Mouse (Mus musculus) kidney, postnatal 0 days (tissue): Measurements from ENCODE around the gene Kif1bp. TPM values are rescaled to one million over a fixed set of nuclear protein-coding genes. Genes with fewer than 3 reads are reported as not detected.
A peak's percentile ranks its signal among the peaks of the same experiment; 100 is the strongest.
"Not testable (repeated sequence)": the region's sequence is repeated elsewhere in the genome, so short reads cannot be mapped to it uniquely, and the experiment has no call there.

Experiments used
- ATAC-seq: fragments of 200-750 bp; cut with Nextera tagmentation; replicated peaks from 2 replicates; pipeline ENCODE4 v1.8.0; 2017; ENCODE audit warnings: low read depth, moderate number of reproducible peaks, moderate TSS enrichment, moderate library complexity; ENCODE audit not compliant: low FRiP score
- DNase-seq: peaks from one replicate; pipeline ENCODE4 v3.0.0-alpha.2; 2016; ENCODE audit warnings: low spot score
- H3K27ac ChIP-seq: fragments of 300-500 bp; sonication (generic); 2 replicates; pipeline ENCODE4 v1.5.1; 2014; ENCODE audit warnings: mild to moderate bottlenecking
- H3K27me3 ChIP-seq: fragments of 300-500 bp; sonication (generic); 2 replicates; pipeline ENCODE4 v1.6.1; 2014; ENCODE audit warnings: low read length, mixed read lengths; ENCODE audit not compliant: insufficient read depth
- H3K36me3 ChIP-seq: fragments of 300-500 bp; sonication (generic); 2 replicates; pipeline ENCODE4 v1.6.1; 2014; ENCODE audit warnings: low read length, mixed read lengths; ENCODE audit not compliant: insufficient read depth
- H3K4me1 ChIP-seq: fragments of 300-500 bp; sonication (generic); replicated peaks from 2 replicates; pipeline ENCODE4 v1.6.1; 2014; ENCODE audit warnings: antibody characterized with exemption, low read length, mixed read lengths; ENCODE audit not compliant: insufficient read depth
- H3K4me2 ChIP-seq: fragments of 300-500 bp; sonication (generic); 2 replicates; pipeline ENCODE4 v1.6.1; 2014; ENCODE audit warnings: mild to moderate bottlenecking, low read length, moderate library complexity, mixed read lengths
- H3K4me3 ChIP-seq: fragments of 300-500 bp; sonication (generic); replicated peaks from 2 replicates; pipeline ENCODE4 v1.5.1; 2014; ENCODE audit warnings: low read depth, low read length
- H3K9ac ChIP-seq: fragments of 300-500 bp; sonication (generic); 2 replicates; pipeline ENCODE4 v1.6.1; 2014; ENCODE audit warnings: low read depth, low read length
- H3K9me3 ChIP-seq: fragments of 300-500 bp; sonication (generic); replicated peaks from 2 replicates; pipeline ENCODE4 v1.6.1; 2016; ENCODE audit warnings: low read length, inconsistent platforms, mixed read lengths
- CTCF ChIP-seq: IDR thresholded peaks from 2 replicates; pipeline ENCODE4 v1.5.1; 2016; ENCODE audit warnings: antibody characterized with exemption, low read depth, mild to moderate bottlenecking, moderate library complexity
- WGBS: fragments of 180-500 bp; shearing (Covaris S2); extraction: QIAGEN DNeasy Blood & Tissue Kit; methylation state at CpG from one replicate; pipeline ENCODE4 v1.1.7; 2014; 5-methylcytosine and 5-hydroxymethylcytosine counted together
- polyA plus RNA-seq: library from polyadenylated mRNA; unstranded; fragments of >200 nt; fragmentation: Nextera tagmentation; extraction: Ambion mirVana; gene quantifications from 2 replicates; pipeline ENCODE4 v1.2.1, GENCODE M21; 2015

The Kif1bp gene
- polyA plus RNA-seq, 1 experiment from 2014 or later, result 33.8 TPM

DNA sequence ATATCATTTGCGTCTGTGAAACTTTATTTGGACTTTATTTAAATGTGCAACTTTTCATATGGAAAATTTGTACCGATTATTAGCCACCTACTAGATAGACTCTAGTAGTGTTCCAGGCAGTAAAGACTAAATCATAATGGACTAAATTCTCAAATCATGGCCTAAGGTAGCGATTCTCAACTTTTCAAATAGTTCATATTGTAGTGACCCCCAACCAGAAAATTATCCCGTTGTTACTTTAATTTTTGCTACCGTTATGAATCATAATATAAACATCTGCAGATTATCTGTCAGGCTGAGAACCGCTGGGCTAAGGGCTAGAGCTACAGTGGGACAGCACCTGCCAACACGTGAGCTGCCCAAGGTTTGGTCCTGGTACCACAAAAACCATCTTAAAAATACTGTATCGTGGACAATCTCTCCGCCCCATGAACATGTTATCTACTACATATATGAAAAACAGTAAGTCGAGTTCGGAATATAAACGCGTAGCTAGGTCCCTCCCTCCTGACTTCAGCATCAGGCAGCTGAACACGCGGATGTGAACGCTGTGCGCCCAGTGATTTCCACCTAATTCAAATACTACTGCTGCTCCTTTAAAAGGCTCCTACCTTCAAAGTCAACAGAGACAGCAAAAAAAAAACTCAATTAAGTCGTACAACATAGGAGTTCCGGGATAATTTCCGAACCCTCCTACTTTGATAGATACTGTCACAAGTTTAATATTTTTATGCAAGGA is 23.0 kb upstream of the Kif1bp start:
- no peak for ATAC-seq
- WGBS, result 10% methylated on average over 20 of the region's 20 CpGs
- H3K4me3 ChIP-seq, result peak overlapping the region; percentile 79
- peaks cover 10% of the 10 kb centered on the region; the same call in 1 of the 2 replicates for H3K36me3 ChIP-seq
- H3K4me1 ChIP-seq, result peaks cover 6% of the 10 kb centered on the region; the same call in 1 of the 2 replicates
- H3K9me3 ChIP-seq, result no peaks in the 10 kb centered on the region
- peak overlapping the region; percentile 74 for H3K9ac ChIP-seq
- no peaks in the 10 kb centered on the region for H3K27me3 ChIP-seq
- 0 out of 2 replicates have a peak overlapping the region, but pooled peaks have one; percentile 87 for H3K27ac ChIP-seq
- no peak for TF ChIP-seq CTCF
- H3K4me2 ChIP-seq, result peak overlapping the region; percentile 95
- peak; percentile 35 for DNase-seq

DNA sequence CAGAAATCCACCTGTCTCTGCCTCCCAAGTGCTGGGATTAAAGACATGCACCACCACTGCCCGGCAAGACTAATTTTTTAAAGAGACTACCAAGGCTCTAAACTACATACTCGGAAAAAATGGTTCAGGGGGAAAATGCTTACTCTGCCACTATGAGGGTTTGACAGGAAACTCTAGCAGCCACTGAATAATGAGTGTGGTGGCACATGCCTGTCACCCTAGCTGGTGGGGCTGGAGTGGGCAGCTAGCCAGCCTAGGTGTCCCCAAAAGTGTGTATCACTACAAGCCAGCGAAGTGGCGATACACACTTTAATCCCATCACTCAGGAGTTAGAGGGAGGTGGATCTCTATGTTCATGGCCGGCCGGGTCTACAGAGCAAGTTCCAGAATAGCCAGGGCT is 21.8 kb upstream of the Kif1bp start:
- Histone ChIP-seq H3K27ac (no peak overlapping the region), H3K27me3 (no peaks in the 10 kb centered on the region), H3K4me1 (peaks cover 6% of the 10 kb centered on the region; the same call in 1 of the 2 replicates), H3K9ac (no peak overlapping the region), H3K9me3 (no peaks in the 10 kb centered on the region), H3K4me2 (no peak overlapping the region), H3K36me3 (peaks cover 12% of the 10 kb centered on the region; the same call in 1 of the 2 replicates), H3K4me3 (no peak overlapping the region)
- no peak for TF ChIP-seq CTCF
- ATAC-seq, result no peak
- DNase-seq, result no peak
- WGBS, result 84% methylated on average over 6 of the region's 6 CpGs

DNA sequence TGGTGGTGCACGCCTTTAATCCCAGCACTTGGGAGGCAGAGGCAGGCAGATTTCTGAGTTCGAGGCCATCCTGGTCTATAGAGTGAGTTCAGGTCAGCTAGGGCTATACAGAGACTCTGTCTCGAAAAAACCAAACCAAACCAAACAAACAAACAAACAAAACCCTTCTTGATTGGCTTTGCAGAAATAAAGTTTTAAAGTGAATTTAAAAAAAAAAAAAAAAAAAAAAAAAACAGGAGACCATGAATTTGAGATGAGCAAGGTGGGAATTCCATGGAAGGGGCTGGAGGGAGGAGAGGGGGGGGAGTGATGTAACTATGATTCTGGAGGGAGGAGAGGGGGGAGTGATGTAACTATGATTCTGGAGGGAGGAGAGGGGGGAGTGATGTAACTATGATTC is 21.1 kb upstream of the Kif1bp start:
- not testable (repeated sequence) for H3K4me3 ChIP-seq, H3K4me2 ChIP-seq, ATAC-seq, H3K9me3 ChIP-seq, H3K27me3 ChIP-seq, H3K9ac ChIP-seq, H3K4me1 ChIP-seq, DNase-seq, H3K27ac ChIP-seq
- 95% methylated on average over 3 of the region's 3 CpGs for WGBS
- peaks cover 16% of the 10 kb centered on the region; the same call in 1 of the 2 replicates for H3K36me3 ChIP-seq

DNA sequence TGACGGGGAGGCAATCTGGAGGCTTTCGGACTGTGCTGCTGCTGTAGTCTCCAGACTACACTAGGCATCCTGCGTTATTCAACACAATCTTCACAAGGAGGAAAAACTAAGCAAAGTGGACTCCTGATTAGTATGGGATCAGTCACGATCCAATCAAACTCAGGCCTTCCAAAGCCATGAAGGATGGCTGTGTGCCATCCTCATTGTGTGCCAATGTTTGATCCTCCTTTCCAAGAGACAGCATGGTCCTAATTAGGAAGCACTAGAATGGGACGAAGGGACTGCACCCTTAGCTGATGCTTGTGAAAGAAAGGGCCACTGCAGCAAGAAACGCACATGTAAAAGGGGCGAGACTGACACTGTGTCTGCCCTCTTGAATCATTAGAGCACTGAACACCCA is 14.2 kb upstream of the Kif1bp start:
- WGBS, result 90% methylated on average over 7 of the region's 7 CpGs
- H3K36me3 ChIP-seq, result peaks cover 50% of the 10 kb centered on the region

DNA sequence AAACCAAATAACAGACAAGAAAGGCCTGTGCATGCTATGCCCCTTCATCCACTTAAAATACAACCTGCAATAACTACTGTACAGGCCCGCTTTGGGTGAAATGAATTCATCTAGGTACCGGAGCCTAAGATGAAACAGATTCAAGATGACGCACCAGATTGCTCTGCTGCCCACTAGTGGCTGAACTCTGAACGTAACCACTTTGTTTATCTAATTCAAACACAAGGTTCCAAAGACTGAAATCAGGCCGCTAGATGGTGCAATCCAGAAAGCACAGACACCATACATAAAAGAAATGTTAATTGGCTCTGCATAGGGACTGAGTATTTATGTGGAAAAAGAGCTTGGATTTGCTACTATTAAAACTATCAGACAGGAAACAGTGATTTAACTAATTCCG is 11.9 kb upstream of the Kif1bp start:
- H3K9me3 ChIP-seq, result no peaks in the 10 kb centered on the region
- peak; percentile 98 for TF ChIP-seq CTCF

More for the DNA sequence above, 14.2 kb upstream of the Kif1bp start:
- H3K9ac ChIP-seq, result no peak overlapping the region
- no peak overlapping the region for H3K27ac ChIP-seq
- no peak overlapping the region for H3K4me3 ChIP-seq
- H3K4me2 ChIP-seq, result no peak overlapping the region
- no peak for ATAC-seq
- DNase-seq, result no peak
- no peaks in the 10 kb centered on the region for H3K9me3 ChIP-seq
- no peak for TF ChIP-seq CTCF
- H3K4me1 ChIP-seq, result no peaks in the 10 kb centered on the region
- no peaks in the 10 kb centered on the region for H3K27me3 ChIP-seq

DNA sequence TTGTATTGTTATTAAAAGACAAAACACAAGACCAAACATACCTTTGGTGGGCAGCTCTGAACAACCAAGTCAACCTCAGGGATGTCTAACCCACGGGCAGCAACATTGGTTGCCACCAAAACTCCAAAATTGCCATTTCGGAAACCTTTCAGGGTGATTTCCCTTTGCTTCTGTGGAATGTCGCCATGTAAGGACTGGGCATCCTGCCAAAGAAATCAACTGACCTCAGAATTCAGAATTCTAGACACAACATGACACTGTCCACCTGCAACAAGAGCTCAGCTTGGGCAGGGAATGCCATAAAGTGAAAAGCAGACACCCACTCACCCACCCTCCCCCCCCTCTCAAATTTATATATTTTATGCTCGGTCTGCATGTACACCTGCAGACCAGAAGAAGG is 10.4 kb upstream of the Kif1bp start:
- Histone ChIP-seq H3K27ac (no peak overlapping the region), H3K9me3 (no peaks in the 10 kb centered on the region), H3K27me3 (no peaks in the 10 kb centered on the region), H3K36me3 (peaks cover 68% of the 10 kb centered on the region), H3K4me1 (no peaks in the 10 kb centered on the region), H3K4me3 (no peak overlapping the region), H3K9ac (no peak overlapping the region), H3K4me2 (no peak overlapping the region)
- ATAC-seq, result no peak
- no peak for TF ChIP-seq CTCF
- DNase-seq, result no peak
- 54% methylated on average over 4 of the region's 4 CpGs for WGBS

More for the DNA sequence above, 11.9 kb upstream of the Kif1bp start:
- ATAC-seq, result no peak; the same call in 1 of the 2 replicates
- Histone ChIP-seq H3K36me3 (peaks cover 63% of the 10 kb centered on the region), H3K27me3 (no peaks in the 10 kb centered on the region), H3K4me2 (no peak overlapping the region), H3K27ac (no peak overlapping the region), H3K4me1 (no peaks in the 10 kb centered on the region), H3K9ac (no peak overlapping the region), H3K4me3 (no peak overlapping the region)
- WGBS, result 33% methylated on average over 6 of the region's 6 CpGs
- peak; percentile 96 for DNase-seq
